12 mouse cellular contexts compared by ENCODE assay signal in genomic region chr8:122807907-122808306, GRCm38 (mm10). TPM values are rescaled to one million over a fixed set of nuclear protein-coding genes. Genes with fewer than 3 reads are reported as not detected.
A peak's percentile ranks its signal among the peaks of the same experiment; 100 is the strongest.
DNase-seq lines count a peak whose midpoint lies in the region; ATAC-seq and TF ChIP-seq lines count a peak whose summit lies in the region.
"Had no signal": no experiment of that assay in that cellular context is flagged by ENCODE, and none has a peak within 500 bp of the region (broad histone marks: within the 10 kb centered on the region; RNA-seq: fewer than 3 reads in every experiment).

No protein-coding gene starts in this region.

- no peaks in the 10 kb centered on the region for H3K27me3 ChIP-seq in thymus, adult 2 months (ENCODE audit: control insufficient read depth, insufficient read depth, low read length)
- no peaks in the 10 kb centered on the region for H3K27me3 ChIP-seq in hindbrain, embryonic 14.5 days (ENCODE audit: control insufficient read depth, insufficient read depth, low read length)
- H3K27me3 ChIP-seq in embryonic facial prominence, embryonic 10.5 days (replicated peaks; ENCODE audit: low read depth, poor library complexity, severe bottlenecking), result peaks cover 24% of the 10 kb centered on the region

- no peak overlapping the region for H3K4me3 ChIP-seq in thymus, adult 2 months (ENCODE audit: control insufficient read depth, insufficient read depth, low read length)
- H3K4me3 ChIP-seq in hindbrain, embryonic 14.5 days (replicated peaks; ENCODE audit: low read length), result no peak overlapping the region
- H3K4me3 ChIP-seq in embryonic facial prominence, embryonic 10.5 days, result no peak overlapping the region
- H3K4me3 ChIP-seq: kidney, embryonic 15.5 days had no signal

- TF ChIP-seq CTCF in thymus, adult 2 months (IDR thresholded peaks at IDR 0.05; ENCODE audit: borderline replicate concordance, control insufficient read depth, extremely low read depth, insufficient read depth, low read length, poor library complexity), result no peak

- H3K36me3 ChIP-seq in thymus, adult 2 months (ENCODE audit: control insufficient read depth, insufficient read depth, low read length), result no peaks in the 10 kb centered on the region
- H3K36me3 ChIP-seq in hindbrain, embryonic 14.5 days (replicated peaks; ENCODE audit: control insufficient read depth, insufficient read depth), result no peaks in the 10 kb centered on the region
- H3K36me3 ChIP-seq in embryonic facial prominence, embryonic 10.5 days (replicated peaks), result peaks cover 28% of the 10 kb centered on the region

- peaks cover 18% of the 10 kb centered on the region for H3K4me1 ChIP-seq in thymus, adult 2 months (replicated peaks; ENCODE audit: control insufficient read depth, insufficient read depth, low read length)
- peaks cover 73% of the 10 kb centered on the region for H3K4me1 ChIP-seq in hindbrain, embryonic 14.5 days (replicated peaks; ENCODE audit: control insufficient read depth, insufficient read depth, low read length)
- H3K4me1 ChIP-seq in embryonic facial prominence, embryonic 10.5 days, result peaks cover 34% of the 10 kb centered on the region

- TF ChIP-seq POLR2A in thymus, adult 2 months (IDR thresholded peaks at IDR 0.05; ENCODE audit: control insufficient read depth, extremely low read depth, insufficient read depth, low read length, poor library complexity), result no peak

- 97% methylated on average over 4 of the region's 4 CpGs for WGBS in thymus, adult 2 months
- WGBS in hindbrain, embryonic 14.5 days, result 57% methylated on average over 4 of the region's 4 CpGs
- WGBS in embryonic facial prominence, embryonic 10.5 days, result 84% methylated on average over 4 of the region's 4 CpGs

- peak; percentile 94 for DNase-seq in heart, adult 11 months
- DNase-seq in heart, postnatal 25 days (ENCODE audit: low spot score), result no peak
- peak; percentile 21 for DNase-seq in thymus, postnatal 4 days
- DNase-seq in thymus, adult 2 months, result no peak
- no peak for DNase-seq in hindbrain, embryonic 14.5 days (ENCODE audit: low spot score)
- no peak for DNase-seq in embryonic facial prominence, embryonic 10.5 days (ENCODE audit: low spot score)
- no peak for DNase-seq in left cerebral cortex, adult 9 months (ENCODE audit: low spot score in 2 of 2)
- DNase-seq: cerebellum, adult 8-10 months; liver had no signal

- H3K4me2 ChIP-seq in hindbrain, embryonic 14.5 days (replicated peaks), result no peak overlapping the region
- H3K4me2 ChIP-seq: kidney, embryonic 15.5 days had no signal

- H3K9ac ChIP-seq in hindbrain, embryonic 14.5 days, result no peak overlapping the region
- H3K9ac ChIP-seq: kidney, embryonic 15.5 days had no signal

- no peak overlapping the region for H3K27ac ChIP-seq in thymus, adult 2 months (ENCODE audit: control insufficient read depth, insufficient read depth, low read length)
- peak overlapping the region; percentile 76; the same call in 1 of the 2 replicates for H3K27ac ChIP-seq in hindbrain, embryonic 14.5 days
- no peak overlapping the region for H3K27ac ChIP-seq in embryonic facial prominence, embryonic 10.5 days (replicated peaks)
- H3K27ac ChIP-seq: kidney, embryonic 15.5 days had no signal

- no peak for ATAC-seq in hindbrain, embryonic 14.5 days (ENCODE audit: low FRiP score)

- no peaks in the 10 kb centered on the region for H3K9me3 ChIP-seq in hindbrain, embryonic 14.5 days (ENCODE audit: control insufficient read depth, low read length)
- H3K9me3 ChIP-seq in embryonic facial prominence, embryonic 10.5 days, result no peaks in the 10 kb centered on the region
- H3K9me3 ChIP-seq: kidney, embryonic 15.5 days had no signal

- intact Hi-C loops in heart, postnatal 25 days (cut with DNase I), result no loop called here

RNA-seq across cellular contexts. Expression of gene Acsf3, which starts 32.6 kb away (rescaled TPM):
- total RNA-seq in heart, postnatal 25 days (2021), result 10 to 100 TPM; 29.4 to 31.7 TPM
- 17.5 and 19.6 TPM in 2 replicates for polyA plus RNA-seq in thymus, adult 2 months (2012; rRNA removed)
- polyA plus RNA-seq in hindbrain, embryonic 14.5 days (2014; fragmentation: Nextera tagmentation; extraction: Ambion mirVana), result 14.5 and 16.5 TPM in 2 replicates
- polyA plus RNA-seq in embryonic facial prominence, embryonic 10.5 days (2016; fragmentation: Nextera tagmentation; extraction: Ambion mirVana), result 15.9 and 16.4 TPM in 2 replicates

RNA-seq across cellular contexts. Expression of gene Cdh15, which starts 39.9 kb away (rescaled TPM):
- total RNA-seq in heart, postnatal 25 days (2021), result not detected
- polyA plus RNA-seq in thymus, adult 2 months (2012; rRNA removed), result 0.11 and 0.13 TPM in 2 replicates
- polyA plus RNA-seq in hindbrain, embryonic 14.5 days (2014; fragmentation: Nextera tagmentation; extraction: Ambion mirVana), result 1.5 TPM in 2 replicates
- polyA plus RNA-seq in embryonic facial prominence, embryonic 10.5 days (2016; fragmentation: Nextera tagmentation; extraction: Ambion mirVana), result 1.7 and 2.0 TPM in 2 replicates
- total RNA-seq: hematopoietic stem cell, adult 5-6 weeks had no signal
- polyA plus RNA-seq: spleen, adult 2 months had no signal

Comparison
In these comparisons a context has a peak if more than half of its experiments do, and no peak if none do; other contexts are left out.
1. DNase-seq: peak in heart, adult 11 months (single experiment) and thymus, postnatal 4 days (single experiment); none in heart, postnatal 25 days (single experiment), thymus, adult 2 months (single experiment), hindbrain, embryonic 14.5 days (single experiment), embryonic facial prominence, embryonic 10.5 days (single experiment) and left cerebral cortex, adult 9 months (0 of 2).